Mouse (Mus musculus) urinary bladder, postnatal 25 days (tissue): ENCODE measurements at regions not wholly inside any gene's neighbourhood (a gene's known extent, or its start where the extent isn't known, plus 50 kb on each side); places are given as distances from the start of the nearest gene placed in this dataset.
"Not testable (repeated sequence)": the region's sequence is repeated elsewhere in the genome, so short reads cannot be mapped to it uniquely, and the experiment has no call there.

Source experiments
- DNase-seq: peaks from one replicate; pipeline ENCODE4 v3.0.0; 2022; ENCODE audit warnings: low spot score

DNA sequence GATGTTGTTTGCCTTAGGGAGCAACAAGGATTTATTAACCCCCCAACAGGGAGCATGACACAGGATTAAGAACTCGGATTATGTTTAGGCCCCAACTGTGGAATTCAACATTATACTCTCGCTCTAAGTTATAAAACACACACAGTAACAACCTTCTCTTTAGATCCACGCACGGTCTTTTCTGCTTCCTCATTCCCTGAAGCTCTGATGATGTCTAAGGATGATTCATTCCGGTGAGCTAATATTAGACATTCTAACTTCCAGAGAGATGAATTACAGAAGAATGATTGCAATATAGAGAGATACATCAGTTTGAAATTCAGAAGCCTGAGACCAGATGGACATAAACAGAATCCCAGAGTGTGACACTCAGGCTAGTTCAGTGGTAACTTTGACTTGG lies 245.0 kb downstream of the Enc1 start:
- DNase-seq: no peak

DNA sequence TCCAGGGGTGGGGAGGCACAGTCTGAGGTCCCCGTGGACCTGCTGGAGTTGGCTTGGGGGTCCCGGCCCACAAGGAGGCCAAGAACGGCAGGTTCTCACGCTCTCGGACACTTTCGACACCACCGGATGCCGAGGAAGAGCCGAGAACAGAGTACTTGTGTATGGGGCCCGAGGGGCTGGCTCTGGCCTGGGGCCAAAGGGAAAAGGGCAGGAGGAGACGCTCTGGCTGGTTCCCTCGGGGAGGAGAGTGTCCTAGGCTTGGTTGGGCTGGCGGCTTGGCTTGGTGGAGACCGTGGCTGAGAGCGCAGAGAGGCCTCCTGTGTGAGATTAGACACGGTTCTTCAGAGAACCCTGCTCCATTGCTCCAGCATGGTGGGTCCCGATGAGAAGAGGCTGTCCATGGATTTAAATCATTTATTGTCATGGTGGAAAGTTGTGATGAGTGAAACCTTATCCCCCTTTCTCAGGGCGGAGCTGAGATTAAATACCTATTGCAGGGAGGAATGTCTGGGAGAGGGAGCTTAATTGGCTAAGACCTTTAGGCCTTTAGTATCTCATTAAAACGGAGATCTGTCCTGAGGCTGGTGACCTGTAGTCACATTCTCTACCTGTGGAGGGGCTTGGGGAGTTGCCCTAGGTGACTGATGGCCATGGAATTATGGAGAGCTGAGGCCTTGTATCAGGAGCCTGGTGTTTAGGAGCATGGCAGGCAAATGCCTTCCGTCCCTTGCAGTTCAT lies 244.1 kb downstream of the Enc1 start:
- DNase-seq: no peak

DNA sequence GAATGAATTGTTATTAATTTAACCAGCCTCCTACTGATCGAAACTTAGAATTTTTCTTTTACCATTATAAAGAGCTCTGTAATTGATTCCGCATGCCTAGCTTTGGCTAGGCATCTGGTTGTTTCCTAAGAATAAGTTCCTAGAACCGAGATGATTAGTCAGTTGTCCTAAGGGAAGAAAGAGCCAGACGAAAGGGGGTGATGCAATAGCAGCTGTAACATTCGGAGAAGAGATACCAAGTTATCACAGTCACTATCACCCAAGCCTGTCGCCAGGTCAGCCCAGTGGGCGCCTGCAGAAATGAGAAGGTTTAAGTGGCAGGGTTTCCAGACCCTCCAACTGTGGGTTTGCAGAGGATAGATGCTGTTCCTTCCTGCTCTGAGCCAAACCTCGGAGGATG lies 242.8 kb downstream of the Enc1 start:
- DNase-seq: no peak

DNA sequence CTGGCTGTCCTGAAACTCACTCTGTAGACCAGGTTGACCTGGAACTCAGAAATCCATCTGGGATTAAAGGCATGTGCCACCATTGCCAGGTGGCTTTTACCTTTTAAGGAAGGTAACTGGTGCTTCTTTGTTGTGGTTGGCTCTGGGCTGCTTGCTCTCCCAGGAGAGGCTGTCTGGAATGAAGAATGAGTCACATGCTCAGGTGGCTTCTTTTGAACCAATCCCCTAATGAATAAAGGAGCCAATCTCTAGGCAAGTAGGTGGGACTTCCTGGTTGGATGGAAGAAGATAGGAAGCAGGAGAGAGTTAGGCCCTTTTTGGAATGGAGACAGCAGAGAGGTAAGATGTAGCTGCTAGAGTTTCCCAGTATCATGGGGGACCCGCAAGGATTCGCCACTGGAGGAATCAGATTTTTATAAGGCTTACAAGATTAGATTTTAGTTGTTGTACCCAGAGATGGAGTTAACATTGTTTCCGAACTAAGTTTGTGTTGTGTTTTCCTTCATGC lies 241.6 kb downstream of the Enc1 start:
- no peak for DNase-seq

DNA sequence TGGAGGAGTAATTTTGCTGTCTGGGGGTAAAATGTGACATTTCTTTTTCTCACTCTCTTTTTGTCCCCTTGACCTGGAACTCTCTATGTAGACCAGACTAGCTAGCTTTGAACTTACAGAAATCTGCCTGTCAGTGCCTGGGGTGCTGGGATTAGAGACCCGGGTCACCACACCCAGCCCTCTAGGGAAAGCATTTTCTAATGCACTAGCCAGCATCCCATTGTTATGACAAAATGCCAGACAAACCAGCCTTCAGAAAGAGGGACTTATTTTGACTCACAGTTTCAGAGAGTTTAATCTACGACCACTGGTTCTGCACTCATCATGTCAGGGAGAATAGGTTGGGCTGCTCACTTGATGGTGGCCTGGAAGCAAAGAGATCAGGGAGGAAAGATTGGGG lies 240.4 kb downstream of the Enc1 start:
- DNase-seq: no peak

DNA sequence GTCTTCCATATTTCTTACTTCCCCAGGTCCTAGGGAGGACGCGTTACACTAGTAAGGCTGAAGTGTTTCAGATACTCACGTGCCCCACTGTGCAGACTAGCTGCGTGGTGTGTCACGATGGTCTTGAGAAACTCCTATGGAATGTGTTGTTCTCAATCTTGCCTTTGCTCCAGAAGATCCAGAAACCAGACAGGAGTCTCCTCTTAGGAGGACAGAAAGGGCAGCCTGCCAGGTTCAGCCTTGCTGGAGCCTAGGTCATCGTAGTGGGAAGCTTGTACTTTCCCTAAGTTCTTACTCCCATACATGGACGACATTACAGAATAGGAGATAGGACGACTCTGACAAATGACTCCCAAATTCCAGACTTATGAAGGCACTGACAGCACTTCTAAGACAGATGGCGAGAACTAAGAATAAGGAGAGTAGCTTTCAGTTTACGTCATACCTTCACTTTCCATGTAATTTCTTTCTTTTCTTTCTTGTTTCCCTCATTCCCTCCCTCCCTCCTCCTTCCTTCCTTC lies 238.2 kb downstream of the Enc1 start:
- DNase-seq: no peak

DNA sequence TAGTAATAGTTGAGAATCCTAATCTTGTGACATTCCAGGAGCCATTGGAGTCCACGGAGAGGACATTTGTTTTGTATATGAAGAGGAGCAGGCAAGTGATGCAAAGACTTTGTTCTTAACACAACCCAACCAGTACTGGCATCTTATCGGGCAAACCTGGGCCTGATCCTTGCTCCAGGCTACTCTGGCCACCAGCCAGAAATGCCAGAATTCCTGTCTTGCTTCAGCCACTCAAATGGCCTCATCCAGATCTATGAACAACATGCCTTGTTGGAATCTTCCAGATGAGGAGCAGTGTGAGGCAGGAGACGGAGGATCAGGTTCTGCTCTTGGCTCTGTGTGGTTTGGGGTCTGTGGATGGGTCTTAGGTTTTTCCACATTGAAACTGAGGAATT lies 233.1 kb downstream of the Enc1 start:
- DNase-seq: no peak

DNA sequence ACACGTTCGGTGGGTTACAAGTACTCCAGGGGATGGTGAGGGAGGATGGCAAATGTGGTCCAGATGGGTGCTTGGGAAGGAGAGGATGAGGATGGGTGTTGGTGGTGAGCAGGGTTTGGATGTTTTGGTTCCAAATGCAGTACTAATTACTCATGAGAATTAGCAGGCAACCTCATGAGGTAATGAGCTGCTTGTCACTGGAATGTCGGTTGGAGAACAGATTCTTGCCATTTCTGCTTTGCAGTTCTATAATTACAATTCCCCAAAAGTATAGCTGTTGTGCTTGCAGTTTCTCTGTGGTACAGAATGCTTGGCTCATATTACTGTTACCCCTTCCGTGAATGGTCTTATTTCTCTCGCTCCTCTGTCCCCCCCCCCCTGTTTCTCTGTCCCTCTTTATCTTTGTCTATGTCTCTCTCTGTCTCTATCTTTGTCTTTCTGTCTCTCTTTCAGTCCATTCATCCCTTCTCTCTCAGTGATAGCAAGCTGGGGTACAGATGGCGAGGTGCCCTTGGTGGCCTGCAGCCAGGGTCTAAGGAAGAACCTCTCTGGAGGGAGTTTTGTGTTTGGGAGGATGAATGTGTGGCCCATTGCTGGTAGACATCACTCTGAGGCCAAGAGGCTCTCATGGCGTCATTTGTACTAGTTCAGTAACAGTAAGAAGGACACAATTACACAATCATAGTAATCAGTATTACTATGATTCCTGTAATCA lies 232.5 kb downstream of the Enc1 start:
- no peak for DNase-seq

DNA sequence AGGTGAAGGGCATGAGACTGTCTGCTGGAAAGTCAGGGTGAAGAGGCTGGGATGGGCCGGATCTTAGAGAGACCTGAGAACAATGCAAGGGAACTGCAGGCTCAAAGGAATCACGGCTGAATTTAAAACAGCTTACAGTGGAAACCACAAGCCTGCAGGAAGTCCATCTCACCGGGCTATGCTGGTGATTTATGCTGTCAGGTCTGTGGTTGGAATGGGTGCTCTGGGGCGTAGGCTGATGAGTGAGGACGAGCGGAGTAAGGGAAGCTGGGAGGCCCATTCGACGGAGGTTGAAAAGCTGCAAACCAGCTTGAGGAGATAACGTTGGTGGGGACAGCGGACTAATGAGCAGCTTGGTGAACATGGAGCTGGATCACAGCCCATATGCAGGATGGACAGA lies 229.1 kb downstream of the Enc1 start:
- no peak for DNase-seq

DNA sequence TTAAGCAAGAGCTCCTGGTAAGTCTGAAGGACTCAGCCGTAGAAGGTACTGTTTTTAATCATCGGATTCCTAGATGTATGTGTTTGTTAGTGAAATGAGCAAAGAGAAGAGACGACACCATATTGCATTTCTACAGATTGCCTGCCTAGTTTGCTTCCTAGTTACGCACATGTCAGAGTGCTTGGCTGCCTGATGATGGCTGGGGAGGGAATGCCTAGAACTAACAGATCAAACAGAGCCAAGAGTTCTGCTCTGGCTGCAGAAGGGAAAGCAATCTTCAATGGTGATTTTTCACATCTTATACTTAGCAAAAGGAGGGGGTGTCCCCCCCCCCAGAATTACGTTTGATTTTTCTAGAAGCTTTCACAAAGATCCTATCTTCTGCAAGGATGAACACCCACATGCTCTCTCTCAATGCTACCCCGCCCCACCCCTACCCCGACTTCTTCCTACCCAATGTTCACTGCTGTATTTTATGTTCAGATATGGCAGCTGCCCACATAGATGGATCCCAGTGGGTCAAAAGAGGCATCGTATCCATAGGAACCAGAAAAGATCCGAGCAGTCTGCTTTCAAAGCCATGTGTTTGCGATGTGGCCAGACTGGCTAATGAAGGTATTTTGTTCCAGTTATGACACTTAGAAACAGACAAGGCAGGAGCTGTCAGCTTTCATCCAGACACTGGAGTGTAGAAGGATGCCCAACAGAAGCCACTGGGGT lies 228.1 kb downstream of the Enc1 start:
- no peak for DNase-seq

DNA sequence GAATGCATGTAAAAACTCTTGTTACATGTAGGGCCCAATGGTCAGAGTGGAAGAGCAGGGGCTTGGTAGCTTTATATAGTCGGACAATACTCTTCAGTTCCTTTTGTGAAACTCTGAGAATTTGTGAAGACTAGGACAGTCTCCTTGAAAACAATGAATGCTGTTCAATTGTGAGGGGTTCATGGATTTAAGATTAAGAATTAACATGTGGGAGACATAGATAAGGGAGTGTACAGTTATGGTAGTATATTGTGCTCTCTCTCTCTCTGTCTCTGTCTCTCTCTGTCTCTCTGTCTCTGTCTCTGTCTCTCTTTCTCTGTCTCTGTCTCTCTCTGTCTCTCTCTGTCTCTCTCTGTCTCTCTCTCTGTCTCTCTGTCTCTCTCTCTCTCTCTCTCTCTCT lies 225.7 kb downstream of the Enc1 start:
- DNase-seq: not testable (repeated sequence)

DNA sequence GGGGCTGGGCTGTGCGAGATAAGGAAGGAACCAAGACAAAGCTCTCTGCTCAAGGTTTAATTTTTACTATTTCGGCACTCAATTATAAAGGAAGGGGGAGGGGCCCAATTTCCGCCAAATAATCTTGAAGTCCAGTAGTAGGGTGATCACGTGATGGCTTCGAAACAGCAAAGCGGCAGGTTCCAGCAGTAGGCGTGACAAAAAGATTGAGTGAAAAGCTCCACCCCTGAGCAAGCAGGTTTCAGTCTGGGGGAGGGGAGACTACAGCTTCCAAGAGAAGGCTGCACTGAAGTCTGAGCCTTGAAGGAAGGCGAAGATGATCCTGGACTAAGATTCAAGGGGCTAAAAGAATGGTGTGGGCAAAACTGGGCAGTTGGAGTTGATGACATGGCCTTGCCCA lies 222.9 kb downstream of the Enc1 start:
- no peak for DNase-seq

DNA sequence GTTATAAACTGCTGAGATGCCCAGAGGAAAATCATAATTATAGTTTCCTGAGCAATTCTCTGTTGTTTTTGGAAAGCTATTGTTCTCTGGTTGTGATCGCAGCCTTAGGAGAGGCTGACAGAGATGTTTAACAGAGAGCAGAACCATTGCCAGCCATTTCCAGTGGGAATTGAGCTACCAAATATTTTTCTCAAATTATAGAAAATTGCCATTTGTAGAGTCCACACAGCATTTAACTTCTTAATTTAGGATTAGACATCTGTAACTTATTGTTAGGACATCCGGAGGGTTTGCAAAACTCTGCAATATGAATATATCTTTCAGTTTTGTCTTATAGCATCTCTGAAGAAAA lies 222.0 kb downstream of the Enc1 start:
- no peak for DNase-seq

DNA sequence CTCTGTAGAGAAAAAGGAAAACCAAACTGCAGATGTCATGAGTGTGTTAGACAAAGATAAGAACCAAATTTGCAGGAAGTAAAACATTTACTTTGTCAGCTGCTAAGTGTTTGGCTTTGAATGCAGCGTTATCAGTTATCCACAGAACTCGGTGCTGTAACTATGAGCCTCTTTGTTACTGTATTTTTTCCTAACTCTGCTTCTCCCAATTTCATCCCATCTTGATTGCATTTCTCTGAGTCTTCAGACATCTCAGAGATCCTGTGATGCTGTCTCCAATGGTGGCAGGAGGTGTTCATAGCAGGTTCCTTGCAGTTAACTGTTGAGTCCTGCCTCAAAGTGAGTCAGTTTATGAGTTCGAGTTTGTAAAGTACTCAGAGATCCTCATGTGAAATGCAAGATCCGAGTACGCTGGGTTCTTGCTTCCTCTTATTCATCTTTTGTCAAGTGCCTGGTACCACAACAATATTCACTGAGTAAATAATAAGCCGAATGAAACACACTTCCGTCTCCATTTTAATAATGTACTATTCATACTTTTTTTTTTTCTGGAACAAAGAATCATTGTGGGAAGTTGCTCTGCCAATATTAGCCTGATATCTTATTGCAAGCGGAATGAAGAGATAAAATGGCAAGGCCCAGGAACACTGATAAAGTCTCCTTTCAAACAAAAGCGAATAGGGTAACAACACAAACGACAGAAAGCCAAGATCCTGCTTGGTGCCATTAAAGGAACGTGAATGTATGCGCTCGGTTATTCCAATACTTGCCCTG lies 221.4 kb downstream of the Enc1 start:
- DNase-seq: no peak

DNA sequence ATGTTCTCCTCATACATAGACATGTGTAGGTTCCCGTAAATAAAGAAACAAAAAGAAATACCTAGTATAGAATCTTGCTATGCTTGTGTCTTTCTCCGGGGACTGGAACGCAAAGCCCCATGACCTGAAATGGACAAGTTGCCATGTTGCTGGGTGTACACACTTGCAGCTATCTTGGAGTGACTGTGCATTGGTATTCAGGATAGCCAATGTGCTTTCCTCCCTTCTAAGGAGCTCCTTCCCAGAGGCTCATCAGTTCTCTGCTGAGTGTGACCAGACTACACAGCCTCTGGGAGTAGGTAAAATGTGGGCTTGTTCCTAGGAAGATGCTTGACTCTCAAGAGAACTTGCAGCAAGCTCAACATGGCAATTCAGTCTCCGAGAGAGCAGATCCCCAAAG lies 220.3 kb downstream of the Enc1 start:
- no peak for DNase-seq

DNA sequence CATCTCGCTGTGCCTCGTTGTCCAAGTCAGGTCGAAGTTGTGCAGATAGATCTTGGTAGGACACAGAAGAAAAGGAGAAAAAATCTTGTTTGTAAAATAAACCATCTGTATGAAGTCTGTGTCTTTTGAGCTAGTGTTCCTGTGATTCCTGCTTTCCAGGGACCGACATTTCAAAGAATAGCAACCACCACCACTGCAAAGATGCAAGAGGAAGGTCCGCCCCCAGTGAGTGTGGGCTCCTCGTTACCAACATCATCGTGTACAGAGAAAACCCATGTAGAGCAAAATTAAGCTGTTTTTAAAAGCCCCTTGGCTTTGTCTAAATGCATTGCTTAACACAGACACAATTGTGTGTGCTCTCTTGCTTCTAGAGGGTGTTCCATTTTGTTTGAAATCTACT lies 218.2 kb downstream of the Enc1 start:
- no peak for DNase-seq

DNA sequence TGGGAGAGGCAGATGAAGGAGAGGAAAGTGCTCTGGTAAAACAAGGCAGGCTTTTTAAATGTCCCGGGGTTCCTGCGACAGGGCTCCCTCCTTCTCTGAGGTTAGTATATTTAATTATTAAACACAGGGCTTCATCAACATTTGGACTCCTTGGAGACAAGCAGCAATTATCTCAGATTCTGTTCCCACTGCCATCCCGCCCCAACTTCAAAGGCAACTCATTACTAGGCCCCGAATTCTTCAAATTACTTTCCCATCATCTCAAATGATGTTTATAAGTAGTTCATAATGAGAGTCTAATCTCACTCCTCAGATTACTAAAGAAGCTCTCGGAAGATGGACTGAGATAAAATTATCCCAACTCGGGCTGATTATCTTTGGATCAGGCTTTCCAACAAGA lies 215.1 kb downstream of the Enc1 start:
- DNase-seq: no peak

DNA sequence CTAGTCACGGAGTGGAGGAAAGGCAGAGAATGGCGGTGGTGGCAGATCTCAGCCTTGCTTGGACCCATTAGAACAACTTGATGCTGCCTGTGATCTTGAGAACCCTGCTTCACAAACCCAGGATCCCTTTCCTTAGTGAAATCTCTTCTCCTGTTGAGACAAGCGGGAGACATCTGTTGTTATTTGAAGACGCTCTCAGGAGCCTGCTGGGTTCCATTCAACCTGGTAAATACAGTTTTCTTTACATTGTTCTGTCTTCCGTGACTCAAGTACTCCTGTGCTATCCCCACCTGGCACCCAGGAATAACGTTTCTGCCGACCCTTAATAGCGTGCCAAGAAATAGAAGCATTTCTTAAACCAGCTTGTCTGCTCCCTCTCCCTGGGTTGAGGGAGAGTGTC lies 213.8 kb downstream of the Enc1 start:
- no peak for DNase-seq

DNA sequence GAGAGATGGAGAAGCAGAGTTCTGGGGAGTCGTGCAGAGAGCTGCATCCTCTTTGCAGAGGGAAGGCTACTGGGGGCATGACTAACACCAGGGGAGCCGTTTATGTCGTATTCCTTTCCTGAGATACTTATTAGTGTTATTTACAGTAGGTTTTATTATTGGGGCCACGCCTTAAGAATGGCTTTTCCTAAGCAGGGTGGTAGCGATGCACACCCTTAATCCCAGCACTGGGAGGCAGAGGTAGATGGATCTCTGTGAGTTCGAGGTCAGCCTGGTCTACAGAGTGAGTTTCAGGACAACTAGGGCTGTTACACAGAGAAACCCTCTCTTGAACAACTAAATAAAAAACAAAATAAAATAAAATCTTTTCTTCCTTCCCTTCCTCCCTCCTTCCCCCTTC lies 212.6 kb downstream of the Enc1 start:
- DNase-seq: no peak

DNA sequence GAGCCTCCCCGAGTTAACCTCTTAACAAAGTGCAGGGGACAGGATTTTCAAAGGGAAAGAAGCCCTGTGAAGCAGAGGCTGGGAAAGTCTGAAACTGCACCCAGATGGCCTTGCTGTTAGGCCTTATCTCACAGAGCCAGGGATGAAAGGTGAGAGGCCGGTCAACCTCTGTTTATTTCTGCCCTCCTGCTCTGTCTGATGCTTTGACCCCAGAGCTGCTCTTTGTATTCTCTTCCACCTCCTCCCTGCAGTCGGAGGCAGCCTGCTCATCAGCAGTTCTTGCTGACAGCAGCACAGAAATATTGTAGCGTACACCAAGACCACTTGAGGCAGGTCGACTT lies 212.2 kb downstream of the Enc1 start:
- no peak for DNase-seq

DNA sequence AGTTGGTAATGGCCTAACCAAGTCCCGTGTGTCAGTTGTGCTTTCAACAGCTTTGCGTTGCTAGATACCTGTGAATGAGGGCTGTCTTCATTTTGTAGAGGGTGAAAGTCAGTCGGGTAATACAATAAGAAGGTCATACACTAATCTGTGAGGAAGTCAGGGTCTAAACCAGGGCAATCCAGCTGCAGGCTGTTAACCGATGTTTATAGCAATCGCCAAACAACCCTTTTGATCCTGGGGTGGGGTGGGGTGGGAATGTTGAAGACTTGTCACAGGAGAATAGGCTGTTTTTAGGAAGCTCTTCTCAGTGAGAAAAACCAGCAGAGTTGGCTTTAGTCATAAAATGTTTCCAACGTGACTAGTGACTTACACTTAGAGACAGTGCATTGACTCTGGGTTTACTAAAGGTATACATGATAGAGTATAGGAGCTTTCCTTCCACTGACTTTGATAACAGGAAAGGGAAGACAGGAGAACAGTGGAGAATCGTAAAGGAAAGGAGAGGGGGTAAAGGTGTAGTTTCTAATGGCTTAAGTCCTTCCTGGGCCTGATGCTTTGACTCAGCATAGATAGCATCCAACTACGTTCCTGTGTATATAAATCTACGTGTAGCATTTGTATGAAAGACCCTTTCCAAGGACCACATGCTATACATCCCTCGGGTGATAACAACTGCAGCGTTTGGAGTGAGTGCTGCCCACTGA lies 211.6 kb downstream of the Enc1 start:
- DNase-seq: no peak

DNA sequence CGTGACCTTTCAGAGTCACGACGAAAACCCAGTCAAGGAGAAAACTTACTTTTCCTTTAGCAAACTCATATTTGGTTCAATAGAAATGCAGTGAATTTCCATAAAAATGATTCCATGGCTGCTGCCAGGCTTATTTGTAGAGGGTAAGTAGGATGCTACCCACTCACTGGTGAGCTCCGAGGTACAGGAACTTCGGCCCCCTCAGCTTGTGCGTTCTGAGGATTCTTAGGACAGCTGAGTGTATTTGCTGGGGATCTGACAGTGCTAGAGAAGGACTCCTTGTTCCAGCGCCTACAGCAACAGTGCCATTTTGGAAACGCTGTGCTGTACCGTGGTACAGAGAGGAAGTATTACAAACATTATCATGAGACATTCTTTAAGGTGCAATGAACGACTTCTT lies 210.4 kb downstream of the Enc1 start:
- no peak for DNase-seq
